Mouse (Mus musculus): ENCODE data around the gene Clic4. TPM values are rescaled to one million over a fixed set of nuclear protein-coding genes. Genes with fewer than 3 reads are reported as not detected.
A peak's percentile ranks its signal among the peaks of the same experiment; 100 is the strongest.

Clic4 gene
- total RNA-seq, 2 experiments from 2014 or later, result 30.2 to 35.7 TPM

GRCm38 (mm10) chr4:135266987-135267386 lies 5.6 kb downstream of the Clic4 start:
- DNase-seq (ENCODE audit: low spot score in 2 of 2), result no peak

GRCm38 (mm10) chr4:135260434-135260833 lies 12.2 kb downstream of the Clic4 start:
- DNase-seq (ENCODE audit: low spot score in 2 of 2), result no peak

- no peak for DNase-seq (ENCODE audit: low spot score in 2 of 2)
These were observed 14.1 kb downstream of the Clic4 start for GRCm38 (mm10) chr4:135258521-135258920.

GRCm38 (mm10) chr4:135257881-135258476 lies 14.6 kb downstream of the Clic4 start:
- no peak for DNase-seq (ENCODE audit: low spot score in 2 of 2)

GRCm38 (mm10) chr4:135256536-135257450 lies 15.8 kb downstream of the Clic4 start:
- DNase-seq (ENCODE audit: low spot score in 2 of 2), result no peak

- DNase-seq (ENCODE audit: low spot score in 2 of 2), result no peak
These were observed 17.8 kb downstream of the Clic4 start for GRCm38 (mm10) chr4:135254770-135255169.

GRCm38 (mm10) chr4:135254321-135254720 lies 18.3 kb downstream of the Clic4 start:
- no peak for DNase-seq (ENCODE audit: low spot score in 2 of 2)

- no peak for DNase-seq (ENCODE audit: low spot score in 2 of 2)
These were observed 19.2 kb downstream of the Clic4 start for GRCm38 (mm10) chr4:135253239-135254039.

- no peak for DNase-seq (ENCODE audit: low spot score in 2 of 2)
These were observed 20.8 kb downstream of the Clic4 start for GRCm38 (mm10) chr4:135251801-135252200.

- DNase-seq (ENCODE audit: low spot score in 2 of 2), result no peak
These were observed 24.2 kb downstream of the Clic4 start for GRCm38 (mm10) chr4:135248250-135249018.

GRCm38 (mm10) chr4:135246866-135247756 lies 25.5 kb downstream of the Clic4 start:
- peak; percentile 28 to 34 for DNase-seq (ENCODE audit: low spot score in 2 of 2)

- DNase-seq (ENCODE audit: low spot score in 2 of 2), result no peak
These were observed 26.2 kb downstream of the Clic4 start for GRCm38 (mm10) chr4:135246444-135246843.

GRCm38 (mm10) chr4:135245841-135246240 lies 26.8 kb downstream of the Clic4 start:
- DNase-seq (ENCODE audit: low spot score in 2 of 2), result no peak

- no peak for DNase-seq (ENCODE audit: low spot score in 2 of 2)
These were observed 28.3 kb downstream of the Clic4 start for GRCm38 (mm10) chr4:135244335-135244734.

GRCm38 (mm10) chr4:135242913-135243541 lies 29.6 kb downstream of the Clic4 start:
- DNase-seq (ENCODE audit: low spot score in 2 of 2), result no peak

- DNase-seq (ENCODE audit: low spot score in 2 of 2), result no peak
These were observed 30.2 kb downstream of the Clic4 start for GRCm38 (mm10) chr4:135242383-135242782.

GRCm38 (mm10) chr4:135241669-135242068 lies 30.9 kb downstream of the Clic4 start:
- no peak for DNase-seq (ENCODE audit: low spot score in 2 of 2)

GRCm38 (mm10) chr4:135241106-135241505 lies 31.5 kb downstream of the Clic4 start:
- DNase-seq (ENCODE audit: low spot score in 2 of 2), result no peak

GRCm38 (mm10) chr4:135240329-135240728 lies 32.3 kb downstream of the Clic4 start:
- DNase-seq (ENCODE audit: low spot score in 2 of 2), result no peak

Data from left cerebral cortex, adult 18-20 months (tissue).